ENCODE assay signal across 8 mouse cellular contexts in the genomic region with DNA sequence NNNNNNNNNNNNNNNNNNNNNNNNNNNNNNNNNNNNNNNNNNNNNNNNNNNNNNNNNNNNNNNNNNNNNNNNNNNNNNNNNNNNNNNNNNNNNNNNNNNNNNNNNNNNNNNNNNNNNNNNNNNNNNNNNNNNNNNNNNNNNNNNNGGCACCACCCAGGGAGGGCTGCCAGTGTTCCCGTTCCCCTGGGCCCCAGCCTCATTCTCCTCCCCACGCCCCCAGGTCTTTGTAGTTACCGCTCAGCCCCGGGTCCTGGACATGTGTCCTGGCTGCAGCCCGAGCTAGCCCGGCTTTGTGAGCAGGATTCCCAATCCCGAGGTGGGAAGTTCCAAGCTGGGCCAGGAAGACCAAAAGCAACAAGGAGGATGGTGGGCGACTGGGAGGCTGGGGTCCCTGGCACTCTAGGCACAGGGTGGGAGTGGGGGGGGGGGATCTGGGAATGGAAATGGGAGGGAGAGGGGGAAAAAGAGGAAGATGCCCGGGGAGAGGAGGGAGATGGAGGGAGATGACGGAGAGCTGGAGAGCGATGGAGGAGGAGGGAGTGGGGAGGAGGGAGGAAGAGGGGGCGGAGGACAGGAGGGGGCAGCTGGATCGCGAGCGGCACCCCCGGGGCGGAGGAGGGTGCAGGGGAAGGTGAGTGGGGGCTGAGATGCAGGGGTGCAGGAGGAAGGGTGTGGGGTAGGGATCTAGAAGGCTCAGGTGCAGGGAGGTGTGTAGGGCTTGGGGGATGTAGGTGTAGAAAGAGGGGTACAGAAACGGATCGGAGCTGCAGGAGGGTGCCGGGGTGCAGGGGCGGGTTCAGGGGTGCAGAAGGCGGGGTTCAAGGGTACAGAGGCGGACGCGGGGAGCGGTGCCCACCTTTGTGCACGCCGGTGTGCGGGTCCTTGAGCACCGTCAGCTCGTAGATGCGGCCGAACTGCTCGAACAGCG. TPM values are rescaled to one million over a fixed set of nuclear protein-coding genes. Genes with fewer than 3 reads are reported as not detected.
DNase-seq lines count a peak whose midpoint lies in the region; ATAC-seq lines count a peak whose summit lies in the region.

No protein-coding gene starts in this region.

- DNase-seq in lung, postnatal 25 days (ENCODE audit: low spot score) = no peak
- DNase-seq in embryonic facial prominence, embryonic 11.5 days (ENCODE audit: low spot score) = no peak
- DNase-seq in hindbrain, embryonic 14.5 days (ENCODE audit: low spot score) = no peak
- DNase-seq in ovary, postnatal 36 days (ENCODE audit: low spot score) = no peak
- no peak for DNase-seq in spleen, postnatal 36 days (ENCODE audit: low spot score in 2 of 2)
- DNase-seq in urinary bladder, postnatal 25 days (ENCODE audit: low spot score) = no peak

- H3K4me2 ChIP-seq in lung, embryonic 15.5 days = peak overlapping the region; percentile 96
- H3K4me2 ChIP-seq in embryonic facial prominence, embryonic 11.5 days (ENCODE audit: low read depth, low read length) = peak overlapping the region; percentile 72
- H3K4me2 ChIP-seq in hindbrain, embryonic 14.5 days (replicated peaks) = peak overlapping the region; percentile 60
- H3K4me2 ChIP-seq in midbrain, embryonic 15.5 days = peak overlapping the region; percentile 77

- no peak overlapping the region for H3K27ac ChIP-seq in lung, embryonic 15.5 days
- no peak overlapping the region for H3K27ac ChIP-seq in embryonic facial prominence, embryonic 11.5 days (replicated peaks; ENCODE audit: low read depth, low read length)
- H3K27ac ChIP-seq in hindbrain, embryonic 14.5 days = peak overlapping the region; percentile 88
- peak overlapping the region; percentile 89 for H3K27ac ChIP-seq in midbrain, embryonic 15.5 days

- WGBS in lung, embryonic 15.5 days = 2% methylated on average over 33 of the region's 35 CpGs
- WGBS in embryonic facial prominence, embryonic 11.5 days = 6% methylated on average over 34 of the region's 35 CpGs
- WGBS in hindbrain, embryonic 14.5 days = 3% methylated on average over 34 of the region's 35 CpGs
- WGBS in midbrain, embryonic 15.5 days = 2% methylated on average over 35 of the region's 35 CpGs

- ATAC-seq in lung, embryonic 15.5 days (ENCODE audit: borderline replicate concordance, extremely low read depth, low FRiP score, low TSS enrichment) = no peak
- ATAC-seq in embryonic facial prominence, embryonic 11.5 days (replicated peaks; ENCODE audit: insufficient number of reproducible peaks, low FRiP score, low TSS enrichment, low read depth) = no peak
- peak; percentile 32 for ATAC-seq in hindbrain, embryonic 14.5 days (ENCODE audit: low FRiP score)
- peak; percentile 40 for ATAC-seq in midbrain, embryonic 15.5 days (replicated peaks)

- H3K27me3 ChIP-seq in lung, embryonic 15.5 days = peaks cover 37% of the 10 kb centered on the region
- peaks cover 17% of the 10 kb centered on the region for H3K27me3 ChIP-seq in embryonic facial prominence, embryonic 11.5 days (ENCODE audit: control insufficient read depth, insufficient read depth, low read length)
- no peaks in the 10 kb centered on the region for H3K27me3 ChIP-seq in hindbrain, embryonic 14.5 days (ENCODE audit: control insufficient read depth, insufficient read depth, low read length)
- no peaks in the 10 kb centered on the region for H3K27me3 ChIP-seq in midbrain, embryonic 15.5 days (replicated peaks)

- H3K9me3 ChIP-seq in lung, embryonic 15.5 days = no peaks in the 10 kb centered on the region
- no peaks in the 10 kb centered on the region for H3K9me3 ChIP-seq in embryonic facial prominence, embryonic 11.5 days (replicated peaks; ENCODE audit: control insufficient read depth, low read length)
- no peaks in the 10 kb centered on the region for H3K9me3 ChIP-seq in hindbrain, embryonic 14.5 days (ENCODE audit: control insufficient read depth, low read length)
- H3K9me3 ChIP-seq in midbrain, embryonic 15.5 days = no peaks in the 10 kb centered on the region

- peak overlapping the region; percentile 48 for H3K9ac ChIP-seq in lung, embryonic 15.5 days
- H3K9ac ChIP-seq in embryonic facial prominence, embryonic 11.5 days (replicated peaks; ENCODE audit: low read length) = peak overlapping the region; percentile 59; the same call in 1 of the 2 replicates
- H3K9ac ChIP-seq in hindbrain, embryonic 14.5 days = peak overlapping the region; percentile 97
- H3K9ac ChIP-seq in midbrain, embryonic 15.5 days = peak overlapping the region; percentile 95

- peak overlapping the region; percentile 39 for H3K4me3 ChIP-seq in lung, embryonic 15.5 days
- peak overlapping the region; percentile 40 for H3K4me3 ChIP-seq in embryonic facial prominence, embryonic 11.5 days (ENCODE audit: low read depth, low read length)
- H3K4me3 ChIP-seq in hindbrain, embryonic 14.5 days (replicated peaks; ENCODE audit: low read length) = peak overlapping the region; percentile 81
- peak overlapping the region; percentile 86 for H3K4me3 ChIP-seq in midbrain, embryonic 15.5 days

- H3K36me3 ChIP-seq in lung, embryonic 15.5 days = peaks cover 4% of the 10 kb centered on the region; the same call in 1 of the 2 replicates
- H3K36me3 ChIP-seq in embryonic facial prominence, embryonic 11.5 days (replicated peaks; ENCODE audit: control insufficient read depth, insufficient read depth, low read depth, low read length) = no peaks in the 10 kb centered on the region
- peaks cover 13% of the 10 kb centered on the region for H3K36me3 ChIP-seq in hindbrain, embryonic 14.5 days (replicated peaks; ENCODE audit: control insufficient read depth, insufficient read depth)
- H3K36me3 ChIP-seq in midbrain, embryonic 15.5 days (replicated peaks) = peaks cover 5% of the 10 kb centered on the region; the same call in 1 of the 2 replicates

- peaks cover 7% of the 10 kb centered on the region; the same call in 1 of the 2 replicates for H3K4me1 ChIP-seq in lung, embryonic 15.5 days
- no peaks in the 10 kb centered on the region for H3K4me1 ChIP-seq in embryonic facial prominence, embryonic 11.5 days (ENCODE audit: control insufficient read depth, insufficient read depth, low read length)
- peaks cover 24% of the 10 kb centered on the region for H3K4me1 ChIP-seq in hindbrain, embryonic 14.5 days (replicated peaks; ENCODE audit: control insufficient read depth, insufficient read depth, low read length)
- peaks cover 61% of the 10 kb centered on the region for H3K4me1 ChIP-seq in midbrain, embryonic 15.5 days

RNA-seq across cellular contexts. Expression of a gene that starts 0.6 kb away (rescaled TPM):
- polyA plus RNA-seq in lung, embryonic 15.5 days (2015; fragmentation: Nextera tagmentation; extraction: Ambion mirVana) = 0.34 and 0.42 TPM in 2 replicates
- 2.5 and 2.7 TPM in 2 replicates for polyA plus RNA-seq in embryonic facial prominence, embryonic 11.5 days (2014; fragmentation: Nextera tagmentation; extraction: Ambion mirVana)
- polyA plus RNA-seq in hindbrain, embryonic 14.5 days (2014; fragmentation: Nextera tagmentation; extraction: Ambion mirVana) = 46.6 and 55.9 TPM in 2 replicates
- polyA plus RNA-seq in midbrain, embryonic 15.5 days (2015; fragmentation: Nextera tagmentation; extraction: Ambion mirVana) = 106 and 109 TPM in 2 replicates

RNA-seq across cellular contexts. Expression of a gene that starts 14.3 kb away (rescaled TPM):
- polyA plus RNA-seq in lung, embryonic 15.5 days (2015; fragmentation: Nextera tagmentation; extraction: Ambion mirVana) = 81.8 and 82.8 TPM in 2 replicates
- polyA plus RNA-seq in embryonic facial prominence, embryonic 11.5 days (2014; fragmentation: Nextera tagmentation; extraction: Ambion mirVana) = 31.9 and 44.2 TPM in 2 replicates
- polyA plus RNA-seq in hindbrain, embryonic 14.5 days (2014; fragmentation: Nextera tagmentation; extraction: Ambion mirVana) = 53.8 and 59.0 TPM in 2 replicates
- polyA plus RNA-seq in midbrain, embryonic 15.5 days (2015; fragmentation: Nextera tagmentation; extraction: Ambion mirVana) = 69.7 and 73.8 TPM in 2 replicates

RNA-seq across cellular contexts. Expression of a gene that starts 18.1 kb away (rescaled TPM):
- 2.5 and 3.6 TPM in 2 replicates for polyA plus RNA-seq in lung, embryonic 15.5 days (2015; fragmentation: Nextera tagmentation; extraction: Ambion mirVana)
- 0.20 and 0.31 TPM in 2 replicates for polyA plus RNA-seq in embryonic facial prominence, embryonic 11.5 days (2014; fragmentation: Nextera tagmentation; extraction: Ambion mirVana)
- 0.70 and 0.81 TPM in 2 replicates for polyA plus RNA-seq in hindbrain, embryonic 14.5 days (2014; fragmentation: Nextera tagmentation; extraction: Ambion mirVana)
- polyA plus RNA-seq in midbrain, embryonic 15.5 days (2015; fragmentation: Nextera tagmentation; extraction: Ambion mirVana) = 0.71 and 1.2 TPM in 2 replicates

RNA-seq across cellular contexts. Expression of a gene that starts 26.4 kb away (rescaled TPM):
- polyA plus RNA-seq in lung, embryonic 15.5 days (2015; fragmentation: Nextera tagmentation; extraction: Ambion mirVana) = 86.0 and 87.2 TPM in 2 replicates
- polyA plus RNA-seq in embryonic facial prominence, embryonic 11.5 days (2014; fragmentation: Nextera tagmentation; extraction: Ambion mirVana) = 13.1 and 16.1 TPM in 2 replicates
- 17.3 and 25.8 TPM in 2 replicates for polyA plus RNA-seq in hindbrain, embryonic 14.5 days (2014; fragmentation: Nextera tagmentation; extraction: Ambion mirVana)
- polyA plus RNA-seq in midbrain, embryonic 15.5 days (2015; fragmentation: Nextera tagmentation; extraction: Ambion mirVana) = 18.1 and 22.8 TPM in 2 replicates

RNA-seq across cellular contexts. Expression of a gene that starts 42.2 kb away (rescaled TPM):
- polyA plus RNA-seq in lung, embryonic 15.5 days (2015; fragmentation: Nextera tagmentation; extraction: Ambion mirVana) = 1.7 and 1.8 TPM in 2 replicates
- 0.77 and 0.92 TPM in 2 replicates for polyA plus RNA-seq in embryonic facial prominence, embryonic 11.5 days (2014; fragmentation: Nextera tagmentation; extraction: Ambion mirVana)
- polyA plus RNA-seq in hindbrain, embryonic 14.5 days (2014; fragmentation: Nextera tagmentation; extraction: Ambion mirVana) = 1.1 and 1.2 TPM in 2 replicates
- polyA plus RNA-seq in midbrain, embryonic 15.5 days (2015; fragmentation: Nextera tagmentation; extraction: Ambion mirVana) = 0.96 and 1.1 TPM in 2 replicates

Comparison
In these comparisons a context has a peak if more than half of its experiments do, and no peak if none do; other contexts are left out.
1. ATAC-seq: peak in hindbrain, embryonic 14.5 days (single experiment) and midbrain, embryonic 15.5 days (single experiment); none in lung, embryonic 15.5 days (single experiment) and embryonic facial prominence, embryonic 11.5 days (single experiment).
2. H3K27ac ChIP-seq: peak in hindbrain, embryonic 14.5 days (single experiment) and midbrain, embryonic 15.5 days (single experiment); none in lung, embryonic 15.5 days (single experiment) and embryonic facial prominence, embryonic 11.5 days (single experiment).
3. RNA of a gene that starts 0.6 kb away (polyA plus RNA-seq): 106 to 109 TPM in midbrain, embryonic 15.5 days and 46.6 to 55.9 TPM in hindbrain, embryonic 14.5 days; 2.5 to 2.7 TPM in embryonic facial prominence, embryonic 11.5 days and 0.34 to 0.42 TPM in lung, embryonic 15.5 days; every median in the first group is over 10 times any median in the second.
4. Peak in every context shown above with its lines, with median percentiles within 50 percentile points of each other: H3K4me2 ChIP-seq, H3K4me3 ChIP-seq and H3K9ac ChIP-seq.